Mouse (Mus musculus) A20 (cell line): ENCODE data around the gene Hist1h2ap.
"Not testable (repeated sequence)": the region's sequence is repeated elsewhere in the genome, so short reads cannot be mapped to it uniquely, and the experiment has no call there.

ENCODE experiments used
- DNase-seq: peaks from one replicate; pipeline ENCODE4 v3.0.0-alpha.2; 2011; ENCODE audit warnings: low read depth, low spot score

The Hist1h2ap gene

GRCm38 (mm10) chr13:21811074-21811473, 22.2 kb downstream of the Hist1h2ap start:
- DNase-seq = not testable (repeated sequence)

- not testable (repeated sequence) for DNase-seq
These were observed 23.2 kb downstream of the Hist1h2ap start, which contains the start of the genes Hist1h2bq and Hist1h2ao for GRCm38 (mm10) chr13:21810073-21810472. Gene Hist1h2bq, minus strand, starts transcription at chr13:21810197. Gene Hist1h2ao, plus strand, starts transcription at chr13:21810465.

GRCm38 (mm10) chr13:21803058-21803457, 30.2 kb downstream of the Hist1h2ap start:
- DNase-seq = not testable (repeated sequence)

- not testable (repeated sequence) for DNase-seq
These were observed 36.1 kb downstream of the Hist1h2ap start for GRCm38 (mm10) chr13:21797163-21797562.

- DNase-seq = no peak
These were observed 37.7 kb downstream of the Hist1h2ap start for GRCm38 (mm10) chr13:21795584-21795983.

GRCm38 (mm10) chr13:21790601-21791283, 42.6 kb downstream of the Hist1h2ap start:
- DNase-seq = no peak

GRCm38 (mm10) chr13:21789925-21790324, 43.4 kb downstream of the Hist1h2ap start:
- DNase-seq = no peak

GRCm38 (mm10) chr13:21787760-21788593, 45.3 kb downstream of the Hist1h2ap start:
- peak; percentile 68 for DNase-seq

- DNase-seq = peak; percentile 97
These were observed 46.2 kb downstream of the Hist1h2ap start, which contains the start of the genes Hist1h2an and Hist1h2bp for GRCm38 (mm10) chr13:21786899-21787629. Gene Hist1h2an, minus strand, starts transcription at chr13:21787218. Gene Hist1h2bp, plus strand, starts transcription at chr13:21787461.

GRCm38 (mm10) chr13:21786189-21786898, 47.0 kb downstream of the Hist1h2ap start:
- DNase-seq = peak; percentile 72

GRCm38 (mm10) chr13:21784311-21784710, 49.0 kb downstream of the Hist1h2ap start:
- no peak for DNase-seq

GRCm38 (mm10) chr13:21783734-21784161, 49.6 kb downstream of the Hist1h2ap start:
- DNase-seq = peak; percentile 73

GRCm38 (mm10) chr13:21783255-21783617, 50.1 kb downstream of the Hist1h2ap start, which contains the start of gene Hist1h3i:
Gene Hist1h3i, minus strand, starts transcription at chr13:21783370.
- DNase-seq = peak; percentile 92
